In the genomic region with DNA sequence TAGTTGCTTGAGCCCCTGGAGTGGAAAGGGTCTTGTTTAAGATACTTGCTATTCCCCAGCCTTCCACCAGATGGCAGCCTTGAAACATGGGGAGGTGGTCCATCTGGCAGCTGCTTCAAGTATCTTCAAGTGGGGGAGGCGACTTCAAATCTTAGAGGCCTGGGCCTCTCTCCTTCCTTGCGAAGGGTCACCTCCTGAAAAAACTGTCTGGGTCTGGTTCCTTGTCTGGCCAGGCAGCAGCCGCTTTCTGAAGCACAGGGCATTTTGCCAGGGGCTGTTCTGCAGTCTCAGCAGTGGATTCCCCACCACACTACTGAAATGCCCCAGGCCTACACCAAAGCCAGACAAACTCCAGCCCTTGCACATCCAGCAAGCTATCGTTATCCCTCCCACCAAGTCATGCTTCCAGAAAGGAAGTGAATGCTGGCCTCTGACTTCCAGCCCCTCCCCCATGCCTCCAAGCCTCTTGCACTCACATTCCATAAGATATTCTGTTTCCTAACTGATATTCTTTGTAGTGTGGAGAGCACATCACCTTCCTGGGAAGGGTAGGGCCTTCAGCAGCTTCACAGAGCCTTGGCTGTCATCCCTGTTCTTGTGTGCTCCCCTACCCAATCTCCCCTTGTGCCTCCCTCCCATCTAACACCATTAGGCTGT, we compare ENCODE assay signal across 8 mouse cellular contexts. TPM values are rescaled to one million over a fixed set of nuclear protein-coding genes. Genes with fewer than 3 reads are reported as not detected.
DNase-seq lines count a peak whose midpoint lies in the region; ATAC-seq lines count a peak whose summit lies in the region.

No protein-coding gene starts in this region.

- no peaks in the 10 kb centered on the region for H3K27me3 ChIP-seq in forebrain, embryonic 15.5 days
- H3K27me3 ChIP-seq in liver, embryonic 16.5 days (ENCODE audit: control insufficient read depth, insufficient read depth, low read depth, low read length) = no peaks in the 10 kb centered on the region

- H3K9me3 ChIP-seq in forebrain, embryonic 15.5 days = no peaks in the 10 kb centered on the region
- no peaks in the 10 kb centered on the region for H3K9me3 ChIP-seq in liver, embryonic 16.5 days (replicated peaks; ENCODE audit: control insufficient read depth, low read length)

- no peak overlapping the region for H3K4me3 ChIP-seq in forebrain, embryonic 15.5 days
- no peak overlapping the region for H3K4me3 ChIP-seq in liver, embryonic 16.5 days (ENCODE audit: low read depth, low read length)

- no peaks in the 10 kb centered on the region for H3K36me3 ChIP-seq in forebrain, embryonic 15.5 days
- H3K36me3 ChIP-seq in liver, embryonic 16.5 days (ENCODE audit: control insufficient read depth, insufficient read depth) = no peaks in the 10 kb centered on the region

- peaks cover 4% of the 10 kb centered on the region for H3K4me1 ChIP-seq in forebrain, embryonic 15.5 days
- no peaks in the 10 kb centered on the region for H3K4me1 ChIP-seq in liver, embryonic 16.5 days (ENCODE audit: control insufficient read depth, low read depth, low read length)

- peak; percentile 53; the same call in 1 of the 2 replicates for ATAC-seq in forebrain, embryonic 15.5 days (replicated peaks)
- peak; percentile 65 for ATAC-seq in liver, embryonic 16.5 days (ENCODE audit: low read depth)

- DNase-seq in CD8-positive naive resting alpha-beta T cell, adult 2 months (ENCODE audit: low read depth in 2 of 2, low spot score in 2 of 2) = peak; percentile 41 to 55
- peak; percentile 54 for DNase-seq in brain, embryonic 18.5 days (ENCODE audit: low read depth, low spot score)
- DNase-seq in heart, postnatal 14 days = peak; percentile 75 to 85
- DNase-seq in layer of hippocampus, adult 11-12 months (ENCODE audit: low spot score) = peak; percentile 78
- peak; percentile 67 for DNase-seq in ovary, adult 18-20 months (ENCODE audit: low spot score)
- DNase-seq in thymus, postnatal 10 days (ENCODE audit: low spot score in 2 of 2) = peak; percentile 69 to 87

- intact Hi-C loops in heart, postnatal 14 days (cut with DNase I) = loop anchor here (1.0 to 5.0 kb wide), 3 partner anchors 189 to 307 kb away; no protein-coding TSS in a partner anchor

- WGBS in forebrain, embryonic 15.5 days = 3% methylated on average over 4 of the region's 4 CpGs
- 16% methylated on average over 4 of the region's 4 CpGs for WGBS in liver, embryonic 16.5 days (ENCODE audit: insufficient replicate concordance)

- no peak overlapping the region for H3K9ac ChIP-seq in forebrain, embryonic 15.5 days (replicated peaks)
- no peak overlapping the region for H3K9ac ChIP-seq in liver, embryonic 16.5 days (ENCODE audit: low read depth, low read length)

- H3K4me2 ChIP-seq in forebrain, embryonic 15.5 days (replicated peaks) = no peak overlapping the region
- H3K4me2 ChIP-seq in liver, embryonic 16.5 days (ENCODE audit: low read depth, low read length) = no peak overlapping the region

- H3K27ac ChIP-seq in forebrain, embryonic 15.5 days (replicated peaks) = no peak overlapping the region
- H3K27ac ChIP-seq in liver, embryonic 16.5 days (ENCODE audit: low read length) = no peak overlapping the region

RNA-seq across cellular contexts. Expression of gene Cops8, which starts 48.1 kb away (rescaled TPM):
- 180 and 195 TPM in 2 replicates for polyA plus RNA-seq in forebrain, embryonic 15.5 days (2015; fragmentation: Nextera tagmentation; extraction: Ambion mirVana)
- total RNA-seq in heart, postnatal 14 days (2021) = 10 to 100 TPM; 83.5 to 84.9 TPM
- polyA plus RNA-seq in liver, embryonic 16.5 days (2015; fragmentation: Nextera tagmentation; extraction: Ambion mirVana) = 40.0 and 41.4 TPM in 2 replicates
